Mouse (Mus musculus) lung, embryonic 16.5 days (tissue): ENCODE results near the gene Kdm2a. TPM values are rescaled to one million over a fixed set of nuclear protein-coding genes. Genes with fewer than 3 reads are reported as not detected.

Experiments
- polyA plus RNA-seq: library from polyadenylated mRNA; unstranded; fragments of >200 nt; fragmentation: Nextera tagmentation; extraction: Ambion mirVana; gene quantifications from 2 replicates; pipeline ENCODE4 v1.2.1, GENCODE M21; 2015

Kdm2a gene
- polyA plus RNA-seq, 1 experiment from 2014 or later: 42.9 TPM

Other genes starting within 250 kb of the Kdm2a start
- gene Coro1b, start 249.7 kb downstream of the Kdm2a start, polyA plus RNA-seq: 174 and 184 TPM in 2 replicates
- 4.6 and 14.2 TPM in 2 replicates for gene Ptprcap, start 244.7 kb downstream of the Kdm2a start, polyA plus RNA-seq
- gene Rps6kb2, start 234.9 kb downstream of the Kdm2a start, polyA plus RNA-seq: 51.6 and 52.7 TPM in 2 replicates
- 2.5 and 3.2 TPM in 2 replicates for gene Carns1, start 222.8 kb downstream of the Kdm2a start, polyA plus RNA-seq
- 4.0 and 7.0 TPM in 2 replicates for gene Tbc1d10c, start 207.0 kb downstream of the Kdm2a start, polyA plus RNA-seq
- gene Ppp1ca, start 206.2 kb downstream of the Kdm2a start, polyA plus RNA-seq: 911 and 931 TPM in 2 replicates
- 30.5 and 33.6 TPM in 2 replicates for gene Rad9a, start 196.6 kb downstream of the Kdm2a start, polyA plus RNA-seq
- 4.8 and 6.1 TPM in 2 replicates for gene Clcf1, start 184.0 kb downstream of the Kdm2a start, polyA plus RNA-seq
- gene AC109138.7, start 183.9 kb downstream of the Kdm2a start, polyA plus RNA-seq: not detected in 2 replicates
- gene Pold4, start 166.4 kb downstream of the Kdm2a start, polyA plus RNA-seq: 32.6 and 38.0 TPM in 2 replicates
- gene Ssh3, start 129.1 kb downstream of the Kdm2a start, polyA plus RNA-seq: 20.0 and 21.5 TPM in 2 replicates
- gene Ankrd13d, start 115.1 kb downstream of the Kdm2a start, polyA plus RNA-seq: 3.5 and 5.2 TPM in 2 replicates
- 13.7 and 15.0 TPM in 2 replicates for gene Grk2, start 92.1 kb downstream of the Kdm2a start, polyA plus RNA-seq
- 32.5 and 34.9 TPM in 2 replicates for gene Rhod, start 41.1 kb upstream of the Kdm2a start, polyA plus RNA-seq
- gene Syt12, start 79.2 kb upstream of the Kdm2a start, polyA plus RNA-seq: 1.2 and 1.6 TPM in 2 replicates
- gene 2010003K11Rik, start 100.3 kb upstream of the Kdm2a start, polyA plus RNA-seq: not detected in 2 replicates
- 21.3 and 24.7 TPM in 2 replicates for gene Pcx, start 112.2 kb upstream of the Kdm2a start, polyA plus RNA-seq
- gene Lrfn4, start 217.4 kb upstream of the Kdm2a start, polyA plus RNA-seq: 3.4 and 4.1 TPM in 2 replicates
- gene Rce1, start 227.4 kb upstream of the Kdm2a start, polyA plus RNA-seq: 68.3 and 70.1 TPM in 2 replicates